Mouse (Mus musculus): Measurements from ENCODE around the gene Nosip. TPM values are rescaled to one million over a fixed set of nuclear protein-coding genes. Genes with fewer than 3 reads are reported as not detected.

The Nosip gene
- total and polyA plus RNA-seq, 2 experiments from 2014 or later: 68.3 to 72.3 TPM

DNA sequence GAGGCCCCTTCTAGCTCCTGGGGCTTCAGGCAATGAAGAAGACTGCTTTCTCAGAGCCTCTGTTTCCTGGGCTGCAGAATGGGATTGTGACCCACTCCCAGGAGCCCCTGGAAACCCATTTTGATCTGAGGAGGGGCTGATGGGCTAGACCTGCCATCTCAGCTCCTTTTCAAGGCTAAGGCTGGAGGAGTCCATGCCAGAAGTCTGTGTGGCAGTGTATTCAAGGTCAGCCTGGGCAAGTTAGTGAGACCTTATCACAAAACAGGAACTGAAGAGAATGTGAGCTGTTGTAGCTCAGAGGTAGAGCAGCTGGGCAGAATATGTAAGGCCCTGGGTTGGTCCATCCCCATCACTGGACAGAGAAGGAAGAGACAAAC is 5.3 kb upstream of the Nosip start:
- no peak for DNase-seq (ENCODE audit: low spot score)
- no peak overlapping the region for H3K4me2 ChIP-seq (ENCODE audit: low read depth, low read length, poor library complexity, severe bottlenecking)
- no peaks in the 10 kb centered on the region for H3K27me3 ChIP-seq (ENCODE audit: insufficient read depth, low read length)
- no peak overlapping the region for H3K4me3 ChIP-seq (ENCODE audit: low read depth, low read length)
- ATAC-seq (ENCODE audit: low FRiP score): no peak
- H3K9me3 ChIP-seq (ENCODE audit: low read length): no peaks in the 10 kb centered on the region
- TF ChIP-seq CTCF (IDR thresholded peaks at IDR 0.05): no peak
- peaks cover 18% of the 10 kb centered on the region; the same call in 1 of the 2 replicates for H3K4me1 ChIP-seq (ENCODE audit: insufficient read depth, low read length)
- no peak overlapping the region for H3K9ac ChIP-seq (replicated peaks; ENCODE audit: low read length, poor library complexity, severe bottlenecking)
- H3K36me3 ChIP-seq (ENCODE audit: insufficient read depth, low read length): no peaks in the 10 kb centered on the region
- H3K27ac ChIP-seq (ENCODE audit: low read depth, low read length): no peak overlapping the region

DNA sequence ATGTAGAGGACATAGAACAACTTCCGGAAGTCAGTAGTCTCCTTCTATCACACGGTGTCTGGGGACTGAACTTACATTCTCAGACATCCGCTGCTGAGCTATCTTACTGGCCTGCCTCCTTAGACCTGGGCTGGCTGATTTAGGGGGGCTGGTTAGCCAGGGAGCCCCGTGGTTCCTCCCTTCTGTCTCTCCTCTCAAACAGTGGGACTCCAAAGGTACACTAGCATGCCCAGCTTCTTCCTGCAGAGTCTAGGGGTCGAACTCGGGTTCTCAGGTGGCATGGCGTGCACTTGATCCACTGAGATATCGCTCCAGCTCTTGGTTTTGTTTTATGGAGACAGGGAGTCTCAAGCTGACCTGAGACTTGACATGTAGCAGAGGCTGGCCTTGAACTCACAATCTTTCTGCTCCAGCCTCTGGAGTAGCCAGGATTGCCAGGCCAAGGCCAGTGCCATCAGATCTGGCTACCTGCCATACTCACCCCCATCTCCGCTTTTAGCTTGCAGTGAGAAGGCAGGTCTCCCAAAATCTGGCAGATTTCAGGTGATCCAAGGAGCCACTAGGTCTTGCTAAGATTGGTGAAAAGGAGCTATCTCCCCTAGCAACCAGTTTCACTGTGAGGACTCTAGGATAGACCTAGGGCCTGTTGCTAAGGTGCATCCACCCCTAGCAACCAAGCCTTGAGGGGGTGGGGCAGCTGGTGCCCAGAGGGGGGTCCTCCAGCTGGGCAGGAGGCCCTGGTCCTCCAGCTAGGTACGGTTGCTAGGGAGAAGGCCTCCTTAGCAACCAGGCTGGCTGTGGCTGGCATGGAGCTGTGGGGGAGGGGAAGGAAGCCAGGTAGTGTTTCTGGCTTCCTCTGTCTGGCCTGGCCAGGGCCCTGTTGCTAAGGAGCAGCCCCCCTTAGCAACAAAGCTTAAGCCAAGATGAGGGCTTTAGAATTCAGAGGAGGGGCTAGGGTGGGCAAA is 3.3 kb upstream of the Nosip start:
- Histone ChIP-seq H3K4me1 (ENCODE audit: insufficient read depth, low read length) (peaks cover 18% of the 10 kb centered on the region; the same call in 1 of the 2 replicates), H3K27me3 (ENCODE audit: insufficient read depth, low read length) (no peaks in the 10 kb centered on the region), H3K9me3 (ENCODE audit: low read length) (no peaks in the 10 kb centered on the region), H3K4me2 (ENCODE audit: low read depth, low read length, poor library complexity, severe bottlenecking) (0 out of 2 replicates have a peak overlapping the region, but pooled peaks have one; percentile 6), H3K27ac (ENCODE audit: low read depth, low read length) (peak overlapping the region; percentile 87), H3K9ac (replicated peaks; ENCODE audit: low read length, poor library complexity, severe bottlenecking) (peak overlapping the region; percentile 33; the same call in 1 of the 2 replicates), H3K4me3 (ENCODE audit: low read depth, low read length) (no peak overlapping the region), H3K36me3 (ENCODE audit: insufficient read depth, low read length) (no peaks in the 10 kb centered on the region)
- DNase-seq (ENCODE audit: low spot score) (peak; percentile 70), ATAC-seq (ENCODE audit: low FRiP score) (peak; percentile 54)
- 72% methylated on average over 10 of the region's 10 CpGs for WGBS
- TF ChIP-seq CTCF (IDR thresholded peaks at IDR 0.05): no peak

DNA sequence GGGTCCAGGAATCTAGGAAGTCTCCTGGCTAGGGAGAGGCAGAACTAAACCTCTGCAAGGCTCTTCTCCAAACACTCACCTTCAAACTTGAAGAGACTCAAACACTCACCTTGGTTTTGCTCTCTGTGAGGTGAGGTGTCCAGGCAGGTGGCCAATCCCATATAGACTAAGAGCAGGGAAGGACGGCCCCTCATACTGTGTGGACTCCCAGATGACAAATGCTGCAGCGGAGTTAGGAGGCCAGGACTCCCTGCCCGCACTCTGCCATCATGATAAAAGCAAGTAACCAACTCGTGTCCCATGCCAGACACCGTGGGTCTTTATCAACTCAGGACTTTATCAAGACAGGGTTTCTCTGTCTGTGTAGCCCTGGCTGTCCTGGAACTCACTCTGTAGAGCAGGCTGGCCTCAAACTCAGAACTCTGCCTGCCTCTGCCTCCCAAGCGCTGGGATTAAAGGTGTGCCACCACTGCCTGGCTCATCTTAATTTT is 1.6 kb upstream of the Nosip start:
- H3K9ac ChIP-seq (replicated peaks; ENCODE audit: low read length, poor library complexity, severe bottlenecking): no peak overlapping the region
- no peaks in the 10 kb centered on the region for H3K27me3 ChIP-seq (ENCODE audit: insufficient read depth, low read length)
- no peak for TF ChIP-seq CTCF (IDR thresholded peaks at IDR 0.05)
- peaks cover 18% of the 10 kb centered on the region; the same call in 1 of the 2 replicates for H3K4me1 ChIP-seq (ENCODE audit: insufficient read depth, low read length)
- WGBS: 95% methylated on average over 6 of the region's 6 CpGs
- H3K36me3 ChIP-seq (ENCODE audit: insufficient read depth, low read length): no peaks in the 10 kb centered on the region
- no peak for DNase-seq (ENCODE audit: low spot score)
- H3K27ac ChIP-seq (ENCODE audit: low read depth, low read length): no peak overlapping the region
- no peak overlapping the region for H3K4me3 ChIP-seq (ENCODE audit: low read depth, low read length)
- ATAC-seq (ENCODE audit: low FRiP score): no peak
- H3K9me3 ChIP-seq (ENCODE audit: low read length): no peaks in the 10 kb centered on the region
- H3K4me2 ChIP-seq (ENCODE audit: low read depth, low read length, poor library complexity, severe bottlenecking): no peak overlapping the region

- H3K4me2 ChIP-seq (ENCODE audit: low read depth, low read length, poor library complexity, severe bottlenecking): peak overlapping the region; percentile 50
- no peak for TF ChIP-seq CTCF (IDR thresholded peaks at IDR 0.05)
- H3K4me3 ChIP-seq (ENCODE audit: low read depth, low read length): peak overlapping the region; percentile 60; the same call in 1 of the 2 replicates
- no peak for ATAC-seq (ENCODE audit: low FRiP score)
- peak overlapping the region; percentile 65; the same call in 1 of the 2 replicates for H3K9ac ChIP-seq (replicated peaks; ENCODE audit: low read length, poor library complexity, severe bottlenecking)
- H3K27ac ChIP-seq (ENCODE audit: low read depth, low read length): peak overlapping the region; percentile 91; the same call in 1 of the 2 replicates
- H3K27me3 ChIP-seq (ENCODE audit: insufficient read depth, low read length): no peaks in the 10 kb centered on the region
- no peaks in the 10 kb centered on the region for H3K36me3 ChIP-seq (ENCODE audit: insufficient read depth, low read length)
- no peaks in the 10 kb centered on the region for H3K9me3 ChIP-seq (ENCODE audit: low read length)
- 21% methylated on average over 11 of the region's 11 CpGs for WGBS
- H3K4me1 ChIP-seq (ENCODE audit: insufficient read depth, low read length): peaks cover 18% of the 10 kb centered on the region; the same call in 1 of the 2 replicates
- no peak for DNase-seq (ENCODE audit: low spot score)
These were observed 625 bp upstream of the Nosip start for GRCm38 (mm10) chr7:45061532-45062075.

DNA sequence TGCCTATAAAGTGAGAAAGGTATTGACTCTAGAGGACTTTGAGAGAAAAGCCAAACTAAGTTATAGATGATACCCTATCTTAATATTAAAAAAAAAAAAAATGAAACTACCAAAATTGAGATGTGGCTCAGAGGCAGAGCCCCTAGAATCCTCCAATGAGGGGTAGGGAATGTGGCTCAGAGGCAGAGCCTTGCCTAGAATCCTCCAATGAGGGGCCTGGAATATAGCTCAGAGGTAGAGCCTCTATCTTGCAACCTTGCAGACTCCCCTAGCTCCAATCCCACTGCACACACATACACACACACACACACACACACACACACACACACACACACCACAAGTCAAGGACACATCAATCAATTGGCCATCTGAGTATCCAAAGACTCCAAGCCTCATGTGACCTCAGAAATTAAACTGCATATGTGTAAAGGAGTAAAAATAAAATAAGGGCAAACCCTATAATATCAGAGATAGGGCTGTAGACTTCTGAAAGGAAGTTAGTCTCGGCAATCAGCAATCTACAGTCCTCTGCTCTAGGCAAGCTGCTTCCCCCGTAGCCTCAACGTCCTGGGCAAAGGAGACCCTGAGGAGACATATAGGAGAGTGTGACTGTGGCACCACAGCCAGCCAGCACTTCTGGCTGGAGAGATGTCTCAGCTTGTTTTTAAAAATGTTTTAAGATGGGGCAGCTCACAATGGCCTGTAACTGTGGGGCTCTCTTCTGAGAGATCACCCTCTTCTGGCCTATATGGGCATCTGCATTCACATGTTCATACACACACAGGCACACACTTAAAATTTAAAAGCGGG is 5.2 kb downstream of the Nosip start:
- no peaks in the 10 kb centered on the region for H3K36me3 ChIP-seq (ENCODE audit: insufficient read depth, low read length)
- H3K27me3 ChIP-seq (ENCODE audit: insufficient read depth, low read length): no peaks in the 10 kb centered on the region
- TF ChIP-seq CTCF (IDR thresholded peaks at IDR 0.05): no peak
- 82% methylated on average over 4 of the region's 4 CpGs for WGBS
- H3K4me2 ChIP-seq (ENCODE audit: low read depth, low read length, poor library complexity, severe bottlenecking): no peak overlapping the region
- ATAC-seq (ENCODE audit: low FRiP score) (no peak), DNase-seq (ENCODE audit: low spot score) (no peak)
- no peaks in the 10 kb centered on the region for H3K4me1 ChIP-seq (ENCODE audit: insufficient read depth, low read length)
- H3K4me3 ChIP-seq (ENCODE audit: low read depth, low read length): no peak overlapping the region
- no peak overlapping the region for H3K9ac ChIP-seq (replicated peaks; ENCODE audit: low read length, poor library complexity, severe bottlenecking)
- H3K27ac ChIP-seq (ENCODE audit: low read depth, low read length): no peak overlapping the region
- H3K9me3 ChIP-seq (ENCODE audit: low read length): no peaks in the 10 kb centered on the region
